Mouse (Mus musculus): ENCODE results near the gene Rbm34. TPM values are rescaled to one million over a fixed set of nuclear protein-coding genes. Genes with fewer than 3 reads are reported as not detected.

Rbm34 gene
- total RNA-seq, 2 experiments from 2014 or later = 16.6 to 19.2 TPM

Other genes with a start within 250 kb of the Rbm34 start
- 100 to 1,000 TPM; 199 to 214 TPM for gene Tomm20, start 25.2 kb downstream of the Rbm34 start, total RNA-seq (2021)
- gene Pard3, start 92.8 kb upstream of the Rbm34 start, total RNA-seq (2021) = 10 to 100 TPM; 54.0 to 58.1 TPM

Data from adrenal gland, postnatal 4 days (tissue).